Mouse (Mus musculus): ENCODE measurements at regions not wholly inside any gene's neighbourhood (a gene's known extent, or its start where the extent isn't known, plus 50 kb on each side); places are given as distances from the start of the nearest gene placed in this dataset.

DNA sequence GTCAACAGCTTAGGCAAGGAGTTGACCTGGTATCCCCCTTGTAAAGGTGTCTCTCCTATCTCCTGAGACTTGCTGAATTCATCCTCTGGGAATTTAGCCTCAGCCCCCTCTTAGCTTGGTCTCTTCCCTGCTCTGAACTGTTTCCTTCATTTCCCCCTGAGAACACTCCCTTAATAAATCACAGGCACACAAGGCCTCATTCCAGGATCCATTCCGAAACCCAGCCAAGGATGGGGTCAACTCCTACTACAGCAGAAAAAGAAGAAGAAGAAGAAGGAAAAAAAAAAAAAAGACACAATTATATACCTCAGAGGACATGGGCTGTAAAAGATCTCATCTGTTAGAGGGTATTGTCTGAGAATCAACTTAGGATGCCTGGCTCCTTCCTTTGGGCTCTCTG lies 108.6 kb upstream of the Mgme1 start:
- TF ChIP-seq CTCF (IDR thresholded peaks at IDR 0.05; ENCODE audit: low read depth) (no peak), EP300 (IDR thresholded peaks at IDR 0.05; ENCODE audit: low read depth) (no peak)

All from liver, postnatal 0 days (tissue).